Mouse (Mus musculus) limb, embryonic 14.5 days (tissue): Measurements from ENCODE around the gene Srrm4. TPM values are rescaled to one million over a fixed set of nuclear protein-coding genes. Genes with fewer than 3 reads are reported as not detected.

ENCODE experiments used
- ATAC-seq: fragments of 200-750 bp; cut with Nextera tagmentation; 2 replicates; pipeline ENCODE4 v1.8.0; 2017; ENCODE audit warnings: low read depth, moderate number of reproducible peaks, moderate TSS enrichment; ENCODE audit not compliant: low FRiP score
- DNase-seq: peaks from one replicate; pipeline ENCODE4 v3.0.0-alpha.2; 2015; ENCODE audit warnings: low spot score
- H3K27ac ChIP-seq: fragments of 300-500 bp; sonication (generic); replicated peaks from 2 replicates; pipeline ENCODE4 v1.5.1; 2014; ENCODE audit warnings: low read depth, mild to moderate bottlenecking, low read length, moderate library complexity, mixed read lengths
- H3K27me3 ChIP-seq: fragments of 300-500 bp; sonication (generic); 2 replicates; pipeline ENCODE4 v1.6.1; 2014; ENCODE audit warnings: low read length, mixed read lengths; ENCODE audit not compliant: control insufficient read depth, insufficient read depth
- H3K36me3 ChIP-seq: fragments of 300-500 bp; sonication (generic); 2 replicates; pipeline ENCODE4 v1.6.1; 2014; ENCODE audit warnings: mild to moderate bottlenecking, low read length, moderate library complexity, mixed read lengths; ENCODE audit not compliant: control insufficient read depth, insufficient read depth
- H3K4me1 ChIP-seq: fragments of 300-500 bp; sonication (generic); 2 replicates; pipeline ENCODE4 v1.6.1; 2014; ENCODE audit warnings: antibody characterized with exemption, low read length, mixed read lengths; ENCODE audit not compliant: control insufficient read depth, insufficient read depth
- H3K4me2 ChIP-seq: fragments of 300-500 bp; sonication (generic); replicated peaks from 2 replicates; pipeline ENCODE4 v1.6.1; 2014; ENCODE audit warnings: low read depth, mild to moderate bottlenecking, low read length, moderate library complexity; ENCODE audit not compliant: severe bottlenecking
- H3K4me3 ChIP-seq: fragments of 300-500 bp; sonication (generic); replicated peaks from 2 replicates; pipeline ENCODE4 v1.5.1; 2014; ENCODE audit warnings: low read length
- H3K9ac ChIP-seq: fragments of 300-500 bp; sonication (generic); 2 replicates; pipeline ENCODE4 v1.6.1; 2014; ENCODE audit warnings: mild to moderate bottlenecking, low read depth, low read length, moderate library complexity; ENCODE audit not compliant: severe bottlenecking
- H3K9me3 ChIP-seq: fragments of 300-500 bp; sonication (generic); 2 replicates; pipeline ENCODE4 v1.6.1; 2016; ENCODE audit warnings: low read length; ENCODE audit not compliant: control insufficient read depth
- POLR2A ChIP-seq: fragments of 200-500 bp; IDR thresholded peaks from 2 replicates; pipeline ENCODE4 v1.8.0; 2012; ENCODE audit warnings: inconsistent platforms, mild to moderate bottlenecking, moderate library complexity, borderline replicate concordance; ENCODE audit not compliant: insufficient read depth, insufficient read length; ENCODE audit errors: extremely low read depth
- WGBS: fragments of 180-500 bp; shearing (Covaris S2); extraction: QIAGEN DNeasy Blood & Tissue Kit; methylation state at CpG from one replicate; pipeline ENCODE4 v1.1.7; 2014; 5-methylcytosine and 5-hydroxymethylcytosine counted together
- polyA plus RNA-seq, 2 experiments: library from polyadenylated mRNA; depleted of rRNA in 1 of 2; stranded (reverse) in 1 of 2; unstranded in 1 of 2; fragments of >200 nt; fragmentation: Nextera tagmentation in 1 of 2; extraction: Ambion mirVana in 1 of 2; gene quantifications; 2 replicates each; pipeline versions ENCODE4 v1.2.1 to v1.2.3; 2012 to 2014

The Srrm4 gene
- polyA plus RNA-seq, 2 experiments, result 0.44 to 0.80 TPM

DNA sequence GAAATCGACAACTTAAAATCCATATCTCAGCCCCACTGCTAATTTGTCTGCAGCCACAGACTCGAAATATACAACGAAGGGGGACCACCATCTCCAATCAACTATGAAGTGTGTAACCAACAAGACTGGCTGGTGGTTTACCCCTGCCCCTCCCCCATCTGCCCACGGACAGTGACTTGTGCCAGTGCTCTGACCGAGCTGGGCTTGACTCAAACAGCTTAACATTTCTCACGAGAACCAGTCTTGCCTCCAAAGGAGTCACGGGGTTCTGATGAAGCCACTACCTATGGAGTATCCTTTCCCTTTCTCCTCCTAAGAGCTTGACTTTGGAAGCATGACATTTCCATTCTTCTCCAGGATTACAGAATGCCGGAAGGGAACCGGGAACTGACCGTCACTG lies 2.8 kb downstream of the Srrm4 start:
- DNase-seq, result no peak
- no peak for ATAC-seq
- Histone ChIP-seq H3K4me3 (no peak overlapping the region), H3K4me1 (no peaks in the 10 kb centered on the region), H3K36me3 (no peaks in the 10 kb centered on the region), H3K9ac (no peak overlapping the region), H3K27ac (no peak overlapping the region), H3K27me3 (peaks cover 39% of the 10 kb centered on the region), H3K4me2 (no peak overlapping the region), H3K9me3 (peaks cover 5% of the 10 kb centered on the region; the same call in 1 of the 2 replicates)
- 63% methylated on average over 10 of the region's 10 CpGs for WGBS
- no peak for TF ChIP-seq POLR2A

DNA sequence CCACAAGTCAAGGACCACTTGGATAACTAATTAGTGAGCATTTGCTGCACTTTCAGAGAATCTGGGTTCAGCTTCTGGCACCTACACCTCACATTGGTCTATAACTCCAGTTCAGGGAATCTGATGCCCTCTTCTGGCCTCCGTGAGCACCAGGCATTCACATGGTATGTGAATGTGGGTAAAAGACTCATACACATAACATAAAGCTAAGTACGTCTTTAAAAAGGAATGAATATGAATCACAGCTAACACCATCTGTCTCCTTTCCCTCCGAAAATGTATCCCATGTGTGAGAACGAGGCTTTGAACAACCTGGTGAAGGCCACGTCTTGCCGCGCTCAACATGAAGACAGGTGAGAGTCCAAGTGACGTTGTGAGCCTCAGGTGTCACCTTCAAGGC lies 12.1 kb downstream of the Srrm4 start:
- Histone ChIP-seq H3K4me2 (no peak overlapping the region), H3K4me3 (no peak overlapping the region), H3K27ac (no peak overlapping the region), H3K27me3 (no peaks in the 10 kb centered on the region), H3K4me1 (no peaks in the 10 kb centered on the region), H3K9ac (no peak overlapping the region), H3K36me3 (no peaks in the 10 kb centered on the region), H3K9me3 (no peaks in the 10 kb centered on the region)
- TF ChIP-seq POLR2A, result no peak
- 82% methylated on average over 8 of the region's 8 CpGs for WGBS
- ATAC-seq (no peak), DNase-seq (no peak)

GRCm38 (mm10) chr5:116577082-116577481 lies 14.5 kb downstream of the Srrm4 start:
- no peaks in the 10 kb centered on the region for H3K27me3 ChIP-seq
- 85% methylated on average over 5 of the region's 5 CpGs for WGBS
- no peak overlapping the region for H3K27ac ChIP-seq
- H3K4me1 ChIP-seq, result no peaks in the 10 kb centered on the region
- ATAC-seq (no peak), DNase-seq (no peak)
- H3K4me2 ChIP-seq, result no peak overlapping the region
- H3K4me3 ChIP-seq, result no peak overlapping the region
- no peaks in the 10 kb centered on the region for H3K36me3 ChIP-seq
- H3K9ac ChIP-seq, result no peak overlapping the region
- H3K9me3 ChIP-seq, result no peaks in the 10 kb centered on the region
- no peak for TF ChIP-seq POLR2A

DNA sequence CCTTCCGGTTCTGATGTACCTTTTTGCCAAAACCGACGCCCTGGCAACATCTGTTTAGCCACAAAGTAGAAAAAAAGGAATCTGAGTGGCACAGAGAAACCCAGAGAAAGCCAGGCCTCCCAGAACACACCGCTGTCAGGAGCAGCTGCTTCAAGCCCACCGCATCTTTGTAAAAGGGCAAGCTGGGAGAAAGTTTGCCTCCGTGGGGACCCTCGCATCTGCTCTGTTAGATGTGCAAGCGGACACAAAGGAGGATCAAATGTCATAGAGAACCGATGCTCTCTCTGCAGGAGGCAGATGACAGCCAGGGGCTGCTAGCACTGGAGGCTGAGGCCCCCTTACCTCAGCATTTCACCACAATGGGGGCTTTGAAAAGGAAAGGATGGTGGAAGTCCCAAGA lies 18.3 kb downstream of the Srrm4 start:
- H3K27ac ChIP-seq, result no peak overlapping the region
- ATAC-seq (no peak), DNase-seq (no peak)
- peaks cover 10% of the 10 kb centered on the region; the same call in 1 of the 2 replicates for H3K27me3 ChIP-seq
- H3K36me3 ChIP-seq, result no peaks in the 10 kb centered on the region
- no peak overlapping the region for H3K9ac ChIP-seq
- no peaks in the 10 kb centered on the region for H3K9me3 ChIP-seq
- H3K4me2 ChIP-seq, result no peak overlapping the region
- H3K4me3 ChIP-seq, result no peak overlapping the region
- 31% methylated on average over 9 of the region's 9 CpGs for WGBS
- H3K4me1 ChIP-seq, result no peaks in the 10 kb centered on the region
- TF ChIP-seq POLR2A, result no peak

DNA sequence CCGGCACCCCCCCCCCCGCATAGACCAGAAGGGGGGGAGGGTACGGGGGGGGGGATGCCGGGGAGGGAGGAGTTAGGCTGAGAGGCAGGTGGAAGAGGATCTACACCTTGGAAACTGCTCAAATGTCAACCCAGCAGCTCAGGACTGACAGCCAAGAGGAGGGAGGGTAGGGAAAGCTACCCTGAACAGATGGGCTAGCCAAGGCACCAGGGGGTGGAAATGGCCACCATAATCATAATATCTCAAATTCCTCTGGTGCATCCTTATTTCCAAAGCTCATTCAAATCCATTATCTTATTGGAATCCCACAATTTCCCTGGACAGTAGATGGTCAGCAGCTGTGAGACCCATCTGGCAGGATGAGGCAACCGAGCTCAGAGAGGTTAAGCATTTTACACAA lies 19.7 kb downstream of the Srrm4 start:
- no peak for ATAC-seq
- 16% methylated on average over 5 of the region's 5 CpGs for WGBS

More for the DNA sequence above, 19.7 kb downstream of the Srrm4 start:
- no peak overlapping the region for H3K4me2 ChIP-seq
- H3K27ac ChIP-seq, result no peak overlapping the region
- no peak overlapping the region for H3K9ac ChIP-seq
- peaks cover 10% of the 10 kb centered on the region; the same call in 1 of the 2 replicates for H3K27me3 ChIP-seq
- no peak overlapping the region for H3K4me3 ChIP-seq
- H3K36me3 ChIP-seq, result no peaks in the 10 kb centered on the region
- no peaks in the 10 kb centered on the region for H3K4me1 ChIP-seq
- no peak for TF ChIP-seq POLR2A
- DNase-seq, result no peak
- no peaks in the 10 kb centered on the region for H3K9me3 ChIP-seq
